Mouse (Mus musculus) embryonic stem cell, embryonic (primary cell): ENCODE measurements around the gene Olfr736.

Experiments used
- CTCF ChIA-PET, 4 experiments: fragments of 300-600 bp in 2 of 4; fragments of 350-600 bp in 2 of 4; sonication (Branson Sonifier 250); formaldehyde crosslinking; loops; one replicate each; lab custom pipeline; 2022; ENCODE audit warnings: inconsistent platforms in 2 of 4; lab: Charles Lee
- POLR2A ChIA-PET, 4 experiments: fragments of 300-600 bp in 2 of 4; fragments of 350-600 bp in 2 of 4; sonication (Branson Sonifier 250); formaldehyde crosslinking; loops; one replicate each; lab custom pipeline; 2022; ENCODE audit warnings: antibody characterized with exemption in 4 of 4, inconsistent platforms in 1 of 4; lab: Charles Lee

Olfr736 gene

DNA sequence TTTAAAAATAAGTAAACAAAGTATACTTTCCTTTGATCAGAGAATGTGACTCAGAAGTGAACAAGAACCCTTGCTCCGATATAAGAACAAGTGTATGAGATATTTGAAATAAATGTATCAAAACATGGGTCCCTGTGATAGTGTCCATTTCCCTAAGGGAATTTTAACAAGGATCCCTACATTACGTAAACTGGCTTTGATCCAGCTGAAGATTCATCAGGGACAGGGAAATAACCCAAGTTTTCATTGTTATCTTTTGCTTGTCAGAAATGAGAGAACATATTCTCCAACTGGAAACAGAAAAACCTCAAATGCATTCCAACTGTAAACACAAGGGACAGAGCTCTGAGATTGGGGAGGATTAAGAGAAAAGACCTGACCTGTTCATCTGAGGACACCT lies at the start of gene Olfr736:
TSS of gene Olfr736 (plus strand) at position 301 of the 400 bp plus-strand sequence.
- ChIA-PET POLR2A (no interaction called here), CTCF (no interaction called here)

DNA sequence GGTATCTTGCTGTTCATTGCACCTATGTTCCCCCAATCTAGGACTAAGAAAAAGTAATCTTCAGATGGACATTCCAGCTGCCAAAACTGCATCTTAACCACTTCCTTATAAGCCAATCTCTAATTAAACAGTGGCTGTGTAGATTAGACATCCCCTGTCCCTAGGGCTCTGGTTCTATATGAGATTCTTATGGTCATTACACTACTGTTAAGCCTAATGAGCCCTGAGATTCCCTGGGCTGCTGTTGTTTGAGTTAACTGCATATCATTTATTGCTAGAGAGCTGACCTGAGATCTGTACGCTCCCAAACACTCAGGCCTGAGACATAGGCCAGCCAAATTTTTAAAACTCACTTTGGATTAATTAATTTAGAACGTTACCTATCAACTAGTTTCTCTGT lies 32.2 kb upstream of the Olfr736 start, which contains the start of gene Olfr735:
TSS of gene Olfr735 (minus strand) at position 77 of the 400 bp plus-strand sequence.
- POLR2A ChIA-PET, result no interaction called here
- CTCF ChIA-PET, result no interaction called here

DNA sequence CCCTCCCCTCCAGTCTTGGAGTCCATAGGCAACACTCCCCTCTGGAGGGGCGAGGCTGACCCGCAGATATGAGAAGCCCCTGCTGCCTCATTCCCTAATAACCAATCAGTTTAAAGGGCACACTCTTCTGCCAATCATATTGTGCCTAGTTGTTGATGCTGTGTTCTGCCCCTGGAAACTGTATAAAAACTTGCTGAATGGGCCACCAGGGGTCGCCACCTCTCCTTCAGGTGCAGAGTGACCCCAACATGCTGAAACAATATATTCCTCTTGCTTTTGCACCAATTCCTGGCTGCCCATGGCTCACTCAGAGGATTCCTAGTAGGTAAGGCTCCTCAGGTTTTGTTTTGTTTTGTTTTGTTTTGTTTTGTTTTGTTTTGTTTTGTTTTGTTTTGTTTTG lies 28.5 kb upstream of the Olfr736 start:
- CTCF ChIA-PET, result interaction anchor here in 1 of 4 experiments (0.7 kb wide), 3 partner anchors 19 to 715 kb away, joined by 4 to 7 read pairs (median 5); no protein-coding TSS in a partner anchor
- POLR2A ChIA-PET, result no interaction called here

DNA sequence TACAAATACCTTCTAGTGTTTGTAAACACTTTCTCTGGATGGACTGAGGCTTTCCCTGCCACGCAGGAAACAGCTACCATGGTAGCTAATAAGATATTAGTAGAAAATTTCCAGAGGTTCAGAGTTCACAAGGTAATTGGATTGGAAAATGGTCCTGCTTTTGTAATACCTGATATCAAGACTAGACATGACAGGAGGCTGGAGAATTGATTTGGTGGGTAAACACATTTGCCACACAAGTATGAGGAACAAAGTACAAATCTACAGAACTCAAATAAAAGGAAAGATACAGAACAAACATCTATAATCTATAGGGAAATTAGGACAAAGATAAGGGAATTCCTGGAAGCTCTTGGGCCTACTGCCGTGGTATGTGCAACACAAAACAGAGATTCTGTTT lies 24.2 kb upstream of the Olfr736 start:
- CTCF ChIA-PET, result no interaction called here
- POLR2A ChIA-PET, result no interaction called here

DNA sequence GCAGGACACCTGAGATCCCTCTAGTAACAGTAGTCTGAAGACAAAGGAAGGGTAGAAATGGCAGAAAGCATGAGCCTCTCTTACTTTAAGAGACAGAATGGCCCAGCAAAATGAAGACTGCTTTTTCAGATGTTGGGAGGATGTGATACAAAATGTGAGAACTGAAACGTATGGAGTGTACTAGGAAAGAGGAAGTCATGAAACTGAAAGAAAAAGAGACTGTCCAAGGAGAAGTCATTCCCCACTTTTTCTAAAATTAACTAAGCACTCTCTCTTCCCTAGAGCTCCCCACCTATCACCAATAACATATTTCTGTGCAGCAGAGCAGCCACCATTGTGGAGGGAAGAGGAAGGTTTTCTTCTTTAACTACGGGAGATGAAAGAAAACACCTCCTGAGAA lies 23.4 kb upstream of the Olfr736 start, which contains the start of gene Tlr11:
TSS of gene Tlr11 (plus strand) at position 322 of the 400 bp plus-strand sequence.
- ChIA-PET POLR2A (no interaction called here), CTCF (no interaction called here)

DNA sequence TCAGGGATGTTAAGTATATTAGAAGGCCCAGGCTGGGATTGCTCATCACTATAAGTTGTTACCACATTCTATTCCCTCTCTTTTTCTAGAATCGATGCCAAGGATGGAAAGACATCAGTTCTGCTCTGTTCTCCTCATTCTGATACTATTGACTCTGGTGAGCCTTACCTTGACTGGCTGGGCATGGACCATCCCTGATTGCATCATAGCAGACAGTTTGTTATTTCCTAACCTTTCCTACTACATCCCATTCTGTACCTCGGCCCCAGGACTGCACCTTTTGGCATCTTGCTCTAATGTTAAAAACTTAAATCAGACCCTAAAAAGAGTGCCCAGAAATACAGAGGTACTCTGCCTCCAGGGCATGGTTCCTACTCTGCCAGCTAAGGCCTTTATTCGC lies 20.5 kb upstream of the Olfr736 start:
- CTCF ChIA-PET, result no interaction called here
- POLR2A ChIA-PET, result no interaction called here

DNA sequence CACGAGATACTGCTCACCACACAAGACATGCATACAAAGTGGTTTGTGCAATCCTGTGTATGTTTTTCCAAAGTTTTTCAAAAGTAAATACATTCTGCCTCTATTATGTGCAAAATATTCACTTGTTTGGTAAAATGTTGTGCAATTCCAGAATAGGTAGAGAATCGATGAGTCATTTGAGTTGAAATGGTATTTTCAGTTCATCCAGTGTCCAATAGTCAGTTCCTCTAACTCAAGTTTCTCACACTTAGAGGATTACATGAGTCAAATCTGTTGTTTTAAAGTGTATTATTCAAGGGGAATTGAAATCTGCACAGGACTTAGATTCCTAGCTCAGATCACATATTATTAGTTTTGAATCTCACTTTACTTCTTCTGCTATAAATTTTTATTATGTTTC lies 17.4 kb upstream of the Olfr736 start:
- CTCF ChIA-PET, result no interaction called here
- POLR2A ChIA-PET, result no interaction called here

DNA sequence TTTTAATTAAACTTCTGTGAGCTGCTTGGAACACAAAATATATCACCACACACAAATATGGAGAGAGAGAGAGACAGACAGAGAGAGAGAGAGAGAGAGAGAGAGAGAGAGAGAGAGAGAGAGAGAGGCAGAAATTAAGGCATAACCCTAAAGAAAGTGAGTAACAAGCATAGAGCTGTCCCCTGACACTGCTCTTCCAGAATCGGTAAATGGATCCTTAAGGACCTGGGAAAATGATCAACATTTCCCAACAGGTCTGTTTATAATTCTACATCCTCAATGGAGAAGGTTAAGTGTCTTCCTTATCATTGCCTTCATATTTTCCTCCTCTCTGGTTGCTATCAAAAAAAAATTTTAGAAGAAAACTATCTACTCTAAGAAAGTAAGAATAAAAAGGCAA lies 26.3 kb downstream of the Olfr736 start, which contains the start of gene Olfr738:
TSS of gene Olfr738 (plus strand) at position 301 of the 400 bp plus-strand sequence.
- CTCF ChIA-PET, result interaction anchor here in 1 of 4 experiments (0.6 kb wide), 1 partner anchor 669 kb away, joined by 4 read pairs; no protein-coding TSS in a partner anchor
- POLR2A ChIA-PET, result no interaction called here

DNA sequence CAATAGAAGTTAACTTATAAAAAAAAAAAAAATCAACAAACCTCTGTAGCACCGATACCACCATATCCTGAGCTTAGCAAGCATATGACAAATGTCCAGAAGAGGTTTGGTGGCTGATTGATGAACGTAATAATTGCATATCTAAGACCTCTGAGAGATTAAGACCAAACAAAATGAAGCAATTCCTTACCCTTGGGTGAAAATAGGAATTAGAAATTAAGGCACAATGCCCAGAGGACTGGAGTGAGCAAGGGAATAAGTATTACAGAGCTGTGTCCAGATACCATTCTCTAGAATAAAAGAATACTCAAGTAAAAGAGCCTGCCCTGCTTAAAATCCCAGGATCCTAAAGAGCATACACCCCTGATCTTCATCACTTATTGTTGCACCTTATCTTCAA lies 37.4 kb downstream of the Olfr736 start, which contains the start of gene Olfr739:
TSS of gene Olfr739 (plus strand) at position 301 of the 400 bp plus-strand sequence.
- POLR2A ChIA-PET, result no interaction called here

More for the DNA sequence above, 37.4 kb downstream of the Olfr736 start, which contains the start of gene Olfr739:
- CTCF ChIA-PET, result no interaction called here
